Mouse (Mus musculus) kidney, embryonic 14.5 days (tissue): ENCODE measurements around the gene Erc1. TPM values are rescaled to one million over a fixed set of nuclear protein-coding genes. Genes with fewer than 3 reads are reported as not detected.
"Not testable (repeated sequence)": the region's sequence is repeated elsewhere in the genome, so short reads cannot be mapped to it uniquely, and the experiment has no call there.

ENCODE experiments used
- ATAC-seq: fragments of 200-750 bp; cut with Nextera tagmentation; 2 replicates; pipeline ENCODE4 v1.8.0; 2017; ENCODE audit warnings: moderate number of reproducible peaks, mild to moderate bottlenecking, moderate TSS enrichment, moderate library complexity; ENCODE audit not compliant: low FRiP score, low TSS enrichment
- H3K27ac ChIP-seq: fragments of 300-500 bp; sonication (generic); 2 replicates; pipeline ENCODE4 v1.5.1; 2014; ENCODE audit warnings: low read depth, mild to moderate bottlenecking, low read length, moderate library complexity, mixed read lengths
- H3K27me3 ChIP-seq: fragments of 300-500 bp; sonication (generic); 2 replicates; pipeline ENCODE4 v1.6.1; 2014; ENCODE audit warnings: mild to moderate bottlenecking, low read length; ENCODE audit not compliant: control insufficient read depth, insufficient read depth
- H3K36me3 ChIP-seq: fragments of 300-500 bp; sonication (generic); 2 replicates; pipeline ENCODE4 v1.6.1; 2014; ENCODE audit warnings: low read length, mixed read lengths; ENCODE audit not compliant: control insufficient read depth, insufficient read depth
- H3K4me1 ChIP-seq: fragments of 300-500 bp; sonication (generic); 2 replicates; pipeline ENCODE4 v1.6.1; 2014; ENCODE audit warnings: low read length, mixed read lengths; ENCODE audit not compliant: control insufficient read depth, insufficient read depth
- H3K4me2 ChIP-seq: fragments of 300-500 bp; sonication (generic); replicated peaks from 2 replicates; pipeline ENCODE4 v1.6.1; 2014; ENCODE audit warnings: low read depth, mild to moderate bottlenecking, low read length
- H3K4me3 ChIP-seq: fragments of 300-500 bp; sonication (generic); 2 replicates; pipeline ENCODE4 v1.5.1; 2014; ENCODE audit warnings: mild to moderate bottlenecking, low read length
- H3K9ac ChIP-seq: fragments of 300-500 bp; sonication (generic); 2 replicates; pipeline ENCODE4 v1.6.1; 2014; ENCODE audit warnings: low read depth, mild to moderate bottlenecking, low read length, moderate library complexity
- H3K9me3 ChIP-seq: fragments of 300-500 bp; sonication (generic); 2 replicates; pipeline ENCODE4 v1.6.1; 2016; ENCODE audit warnings: low read length; ENCODE audit not compliant: control insufficient read depth
- WGBS: fragments of 180-500 bp; shearing (Covaris S2); extraction: QIAGEN DNeasy Blood & Tissue Kit; methylation state at CpG from one replicate; pipeline ENCODE4 v1.1.7; 2014; 5-methylcytosine and 5-hydroxymethylcytosine counted together
- polyA plus RNA-seq: library from polyadenylated mRNA; unstranded; fragments of >200 nt; fragmentation: Nextera tagmentation; extraction: Ambion mirVana; gene quantifications from 2 replicates; pipeline ENCODE4 v1.2.1, GENCODE M21; 2014

The Erc1 gene
- polyA plus RNA-seq, 1 experiment from 2014 or later: 30.0 TPM

DNA sequence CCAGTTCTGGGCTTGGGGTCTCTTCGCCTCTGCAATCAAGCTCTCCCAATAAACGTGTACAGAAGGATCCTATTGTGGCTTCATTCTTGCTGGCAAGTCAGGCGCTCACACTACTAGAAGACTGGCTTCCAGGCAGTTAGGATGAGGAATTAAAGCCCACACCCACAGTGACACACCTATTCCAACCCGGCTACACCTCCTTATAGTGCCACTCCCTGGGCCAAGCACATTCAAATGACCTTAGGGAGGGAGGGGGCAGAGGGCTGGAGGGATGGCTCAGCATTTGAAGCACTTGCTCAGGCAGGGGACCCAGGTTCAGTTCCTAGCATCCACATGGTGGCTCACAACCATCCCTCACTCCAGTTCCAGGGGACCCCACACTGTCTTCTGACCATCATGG is 29.4 kb downstream of the Erc1 start:
- ATAC-seq: no peak
- no peaks in the 10 kb centered on the region for H3K4me1 ChIP-seq
- H3K4me3 ChIP-seq: no peak overlapping the region
- WGBS: 92% methylated on average over 4 of the region's 4 CpGs
- no peak overlapping the region for H3K9ac ChIP-seq
- no peaks in the 10 kb centered on the region for H3K9me3 ChIP-seq
- H3K27ac ChIP-seq: no peak overlapping the region
- H3K36me3 ChIP-seq: peaks cover 2% of the 10 kb centered on the region; the same call in 1 of the 2 replicates
- no peaks in the 10 kb centered on the region for H3K27me3 ChIP-seq
- H3K4me2 ChIP-seq: no peak overlapping the region

DNA sequence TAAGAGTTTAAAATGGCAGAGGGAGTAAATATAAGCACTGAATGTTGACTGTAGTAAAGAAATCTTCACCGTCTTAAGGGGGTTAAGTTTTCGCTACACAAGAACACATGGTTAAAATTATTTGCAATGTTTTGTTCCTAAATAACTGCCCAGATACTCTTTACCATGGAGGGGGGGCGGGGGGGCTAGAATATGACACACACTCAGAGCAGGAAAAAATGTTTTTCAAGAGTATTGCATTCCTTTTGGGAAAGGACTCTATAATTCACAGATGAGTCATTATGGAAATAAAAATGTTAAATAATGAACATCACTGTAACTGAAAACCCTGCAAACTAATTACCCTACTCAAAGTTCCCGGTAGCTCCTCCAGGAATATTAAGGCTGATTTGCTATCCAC is 32.5 kb downstream of the Erc1 start:
- Histone ChIP-seq H3K9me3 (no peaks in the 10 kb centered on the region), H3K4me3 (no peak overlapping the region), H3K27me3 (no peaks in the 10 kb centered on the region), H3K27ac (no peak overlapping the region), H3K4me2 (no peak overlapping the region), H3K36me3 (no peaks in the 10 kb centered on the region), H3K9ac (no peak overlapping the region), H3K4me1 (no peaks in the 10 kb centered on the region)
- ATAC-seq: no peak
- 91% methylated on average over 4 of the region's 4 CpGs for WGBS

DNA sequence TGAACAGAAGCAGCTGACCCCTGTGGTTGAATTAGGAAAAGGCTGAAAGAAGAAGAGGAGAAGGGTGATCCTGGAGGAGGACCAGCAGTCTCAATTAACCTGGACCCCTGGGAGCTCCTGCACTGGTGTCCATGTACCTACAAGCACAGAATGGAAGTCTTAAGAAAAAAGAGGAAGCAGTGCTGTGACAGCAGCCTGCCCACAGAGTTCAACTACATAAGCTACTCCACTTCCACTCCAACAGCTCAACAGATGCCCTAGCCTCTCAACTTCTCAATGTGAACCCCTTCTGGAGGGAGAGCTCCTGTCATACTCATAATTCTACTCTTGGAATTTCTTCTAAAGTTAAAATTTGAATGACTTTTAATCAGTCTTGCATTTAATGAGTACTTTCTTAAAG is 34.9 kb downstream of the Erc1 start:
- not testable (repeated sequence) for H3K27me3 ChIP-seq, H3K36me3 ChIP-seq, H3K4me2 ChIP-seq, H3K27ac ChIP-seq, H3K4me3 ChIP-seq, ATAC-seq, H3K9ac ChIP-seq, H3K4me1 ChIP-seq, H3K9me3 ChIP-seq

DNA sequence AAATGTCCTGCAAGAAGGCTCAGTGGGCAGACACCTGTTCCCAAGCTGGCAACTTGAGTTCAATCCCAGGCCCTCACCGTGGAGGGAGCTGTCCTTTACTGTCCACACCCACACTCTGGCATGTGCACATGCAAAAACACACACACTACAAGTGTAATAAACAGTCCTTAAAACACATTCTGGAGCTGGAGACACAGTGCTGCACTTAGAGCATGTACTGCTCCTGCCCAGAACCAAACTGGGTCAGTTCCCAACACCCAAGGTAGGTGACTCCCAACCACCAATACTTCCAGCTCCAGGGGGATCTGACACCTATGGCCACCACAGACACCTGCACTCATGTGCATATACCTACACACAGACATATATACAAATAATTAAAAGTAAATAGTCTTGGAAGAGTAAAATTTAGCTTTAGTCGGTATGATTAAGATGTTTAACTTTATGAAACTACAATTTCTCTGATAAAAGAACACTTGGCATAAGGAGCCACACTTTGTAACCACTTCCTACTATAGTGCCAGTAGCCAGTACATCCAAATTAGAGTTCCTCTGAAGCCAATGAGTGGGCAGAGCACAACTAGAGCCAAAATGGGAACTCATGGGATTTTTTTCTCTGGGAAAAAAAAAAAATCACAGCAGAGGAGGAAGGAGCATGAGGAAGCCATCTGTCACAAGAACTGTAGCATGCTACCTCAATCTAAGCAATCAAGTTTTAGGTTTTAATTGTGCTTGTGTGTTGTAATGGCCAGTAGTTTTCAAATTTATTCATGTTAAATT is 39.1 kb downstream of the Erc1 start:
- H3K36me3 ChIP-seq: no peaks in the 10 kb centered on the region; the same call in 1 of the 2 replicates
- WGBS: 84% methylated on average over 2 of the region's 2 CpGs
- no peak for ATAC-seq
- H3K27ac ChIP-seq: no peak overlapping the region
- no peak overlapping the region for H3K9ac ChIP-seq
- H3K4me1 ChIP-seq: no peaks in the 10 kb centered on the region
- H3K27me3 ChIP-seq: no peaks in the 10 kb centered on the region
- no peak overlapping the region for H3K4me3 ChIP-seq
- no peaks in the 10 kb centered on the region for H3K9me3 ChIP-seq
- H3K4me2 ChIP-seq: no peak overlapping the region

DNA sequence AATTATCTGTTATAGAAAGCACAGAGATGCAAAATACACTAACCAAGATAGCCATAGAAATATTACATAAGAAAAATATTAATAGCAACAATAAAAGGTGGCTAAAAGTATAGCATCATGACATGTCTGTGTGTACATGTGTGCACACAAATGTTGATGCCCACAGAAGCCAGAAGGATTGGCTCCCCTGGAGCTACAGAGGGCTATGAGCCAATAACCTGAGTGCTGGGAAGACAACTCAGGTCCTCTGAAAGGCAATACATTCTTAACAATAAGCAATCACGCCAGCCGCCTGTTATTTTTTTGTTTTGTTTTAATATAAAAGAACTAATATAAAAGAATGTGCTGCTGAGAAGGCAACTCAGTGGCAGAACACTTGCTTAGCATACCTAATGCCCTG is 44.7 kb downstream of the Erc1 start:
- ATAC-seq: no peak
- H3K27me3 ChIP-seq: no peaks in the 10 kb centered on the region
- H3K4me3 ChIP-seq: no peak overlapping the region
- H3K9me3 ChIP-seq: no peaks in the 10 kb centered on the region
- WGBS: 92% methylated on average over 2 of the region's 2 CpGs
- no peak overlapping the region for H3K9ac ChIP-seq
- H3K4me1 ChIP-seq: no peaks in the 10 kb centered on the region
- no peaks in the 10 kb centered on the region for H3K36me3 ChIP-seq
- H3K27ac ChIP-seq: no peak overlapping the region
- no peak overlapping the region for H3K4me2 ChIP-seq

DNA sequence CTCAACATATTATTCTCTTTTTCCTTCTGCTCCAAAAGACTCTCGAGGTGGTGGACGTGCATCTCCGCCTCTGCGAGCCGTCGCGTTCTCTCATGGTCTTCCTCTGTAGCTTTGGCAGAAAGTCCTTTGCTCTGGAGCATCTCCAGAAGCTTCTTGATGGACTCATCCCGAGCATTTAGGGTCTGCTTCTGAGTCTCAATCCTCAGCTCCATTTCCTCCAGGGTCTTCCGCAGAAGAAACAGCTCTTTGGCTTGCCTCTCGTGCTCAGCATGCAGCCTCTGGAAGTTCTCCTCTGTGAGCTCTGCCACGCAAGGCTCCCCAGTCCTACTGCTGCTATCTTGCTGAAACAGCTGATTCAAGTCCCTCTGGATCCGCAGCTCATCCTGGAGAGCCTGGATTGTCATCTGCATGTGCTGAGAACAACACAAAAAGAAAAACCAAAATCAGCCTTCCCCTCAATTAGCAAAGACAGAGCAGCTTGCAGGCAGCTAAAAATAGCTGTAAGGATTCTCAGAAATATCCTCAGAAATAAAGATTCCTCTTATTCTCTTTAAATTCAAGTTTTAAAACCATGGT is 51.0 kb downstream of the Erc1 start:
- Histone ChIP-seq H3K4me2 (no peak overlapping the region), H3K36me3 (peaks cover 8% of the 10 kb centered on the region), H3K9me3 (no peaks in the 10 kb centered on the region), H3K27me3 (no peaks in the 10 kb centered on the region), H3K9ac (no peak overlapping the region), H3K27ac (no peak overlapping the region), H3K4me1 (no peaks in the 10 kb centered on the region), H3K4me3 (no peak overlapping the region)
- 94% methylated on average over 12 of the region's 12 CpGs for WGBS
- no peak for ATAC-seq

DNA sequence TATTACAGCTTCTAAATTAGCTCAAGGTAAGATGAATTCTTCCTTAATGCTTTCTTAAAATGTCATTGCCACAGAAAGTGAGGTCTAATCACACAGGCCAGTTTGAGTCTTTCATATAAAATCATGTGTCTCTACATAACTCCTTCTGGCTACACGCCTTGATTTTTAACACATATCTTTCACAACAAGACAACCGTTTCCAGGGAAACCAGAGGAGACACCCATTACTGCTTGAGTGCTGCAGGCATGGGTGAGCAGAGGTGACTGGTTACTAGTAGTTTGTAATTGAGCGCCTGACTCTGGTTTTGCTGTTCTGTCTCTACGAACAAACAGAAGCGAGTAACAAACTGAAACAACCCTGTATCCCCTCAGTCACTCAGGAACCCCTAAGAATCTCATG is 51.7 kb downstream of the Erc1 start:
- no peaks in the 10 kb centered on the region for H3K4me1 ChIP-seq
- WGBS: 87% methylated on average over 5 of the region's 5 CpGs
- H3K9me3 ChIP-seq: no peaks in the 10 kb centered on the region
- ATAC-seq: no peak
- no peaks in the 10 kb centered on the region for H3K27me3 ChIP-seq
- no peak overlapping the region for H3K4me2 ChIP-seq
- peaks cover 8% of the 10 kb centered on the region for H3K36me3 ChIP-seq
- no peak overlapping the region for H3K27ac ChIP-seq
- no peak overlapping the region for H3K9ac ChIP-seq
- no peak overlapping the region for H3K4me3 ChIP-seq

DNA sequence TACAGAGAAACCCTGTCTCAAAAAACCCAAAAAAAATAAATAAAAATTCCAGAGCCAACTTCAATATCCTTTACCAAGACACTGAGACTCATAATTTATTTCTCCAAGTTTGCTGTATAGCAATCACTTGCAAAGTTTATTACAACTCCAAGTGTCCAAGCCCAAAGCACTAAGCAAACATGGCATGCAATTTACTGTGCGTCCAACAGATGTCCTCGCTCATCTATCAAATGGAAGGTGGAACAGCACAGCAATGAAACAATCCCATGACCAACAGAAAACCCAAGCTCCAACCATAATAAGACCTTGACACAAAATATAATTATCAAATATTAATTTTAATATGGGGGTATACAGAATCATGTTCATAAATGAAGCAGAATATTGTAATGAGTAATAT is 55.4 kb downstream of the Erc1 start:
- H3K9ac ChIP-seq: no peak overlapping the region
- H3K36me3 ChIP-seq: peaks cover 8% of the 10 kb centered on the region
- no peak for ATAC-seq
- no peak overlapping the region for H3K4me3 ChIP-seq
- 48% methylated on average over 2 of the region's 2 CpGs for WGBS
- no peaks in the 10 kb centered on the region for H3K9me3 ChIP-seq
- no peaks in the 10 kb centered on the region for H3K27me3 ChIP-seq
- H3K4me1 ChIP-seq: no peaks in the 10 kb centered on the region
- no peak overlapping the region for H3K27ac ChIP-seq
- no peak overlapping the region for H3K4me2 ChIP-seq

DNA sequence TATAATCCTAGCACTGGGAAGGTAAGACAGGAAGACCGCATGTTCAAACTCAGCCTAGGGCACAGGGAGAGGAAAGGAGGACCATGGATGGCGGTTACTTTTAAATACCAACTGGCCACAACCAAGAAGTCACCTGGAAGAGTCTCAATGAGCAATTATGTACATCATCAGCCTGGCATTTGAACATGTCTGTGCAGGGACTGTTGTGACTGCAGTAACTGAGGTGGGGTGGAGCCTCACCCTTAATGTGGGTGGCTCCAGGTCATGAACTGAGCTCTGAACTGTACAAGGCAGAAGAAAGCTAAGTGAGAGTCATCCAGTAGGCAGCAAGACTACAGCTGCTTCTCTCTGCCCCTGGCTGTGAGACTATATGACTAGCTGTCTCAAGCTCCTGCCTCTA is 65.6 kb downstream of the Erc1 start:
- no peak for ATAC-seq
- H3K4me1 ChIP-seq: no peaks in the 10 kb centered on the region
- no peak overlapping the region for H3K4me2 ChIP-seq
- H3K9ac ChIP-seq: no peak overlapping the region
- H3K27ac ChIP-seq: no peak overlapping the region
- H3K4me3 ChIP-seq: no peak overlapping the region
- no peaks in the 10 kb centered on the region for H3K9me3 ChIP-seq
- H3K27me3 ChIP-seq: no peaks in the 10 kb centered on the region
- WGBS: 89% methylated on average over 2 of the region's 2 CpGs
- H3K36me3 ChIP-seq: peaks cover 21% of the 10 kb centered on the region; the same call in 1 of the 2 replicates
